Mouse (Mus musculus) liver, embryonic 13.5 days (tissue): ENCODE results near the gene 4930579F01Rik. TPM values are rescaled to one million over a fixed set of nuclear protein-coding genes. Genes with fewer than 3 reads are reported as not detected.

Source experiments
- ATAC-seq: fragments of 200-750 bp; cut with Nextera tagmentation; 2 replicates; pipeline ENCODE4 v1.8.0; 2017; ENCODE audit warnings: low read depth, mild to moderate bottlenecking, moderate number of reproducible peaks, moderate library complexity
- DNase-seq: peaks from one replicate; pipeline ENCODE4 v3.0.0; 2022
- H3K27ac ChIP-seq: fragments of 300-500 bp; sonication (generic); 2 replicates; pipeline ENCODE4 v1.5.1; 2015; ENCODE audit warnings: moderate library complexity, mild to moderate bottlenecking, inconsistent platforms
- H3K27me3 ChIP-seq: fragments of 300-500 bp; sonication (generic); 2 replicates; pipeline ENCODE4 v1.6.1; 2015; ENCODE audit warnings: mild to moderate bottlenecking, inconsistent platforms
- H3K36me3 ChIP-seq: fragments of 300-500 bp; sonication (generic); 2 replicates; pipeline ENCODE4 v1.6.1; 2015; ENCODE audit warnings: mild to moderate bottlenecking, inconsistent platforms
- H3K4me1 ChIP-seq: fragments of 300-500 bp; sonication (generic); replicated peaks from 2 replicates; pipeline ENCODE4 v1.6.1; 2015; ENCODE audit warnings: inconsistent platforms
- H3K4me2 ChIP-seq: fragments of 300-500 bp; sonication (generic); 2 replicates; pipeline ENCODE4 v1.6.1; 2015; ENCODE audit warnings: inconsistent platforms, mild to moderate bottlenecking, moderate library complexity
- H3K4me3 ChIP-seq: fragments of 300-500 bp; sonication (generic); replicated peaks from 2 replicates; pipeline ENCODE4 v1.5.1; 2015; ENCODE audit warnings: mild to moderate bottlenecking, inconsistent platforms
- H3K9ac ChIP-seq: fragments of 300-500 bp; sonication (generic); 2 replicates; pipeline ENCODE4 v1.6.1; 2015; ENCODE audit warnings: mild to moderate bottlenecking, inconsistent platforms
- H3K9me3 ChIP-seq: fragments of 300-500 bp; sonication (generic); replicated peaks from 2 replicates; pipeline ENCODE4 v1.6.1; 2016; ENCODE audit warnings: inconsistent platforms
- WGBS: fragments of 180-500 bp; shearing (Covaris S2); methylation state at CpG from one replicate; pipeline ENCODE4 v1.1.7; 2015; ENCODE audit not compliant: insufficient replicate concordance; 5-methylcytosine and 5-hydroxymethylcytosine counted together
- polyA plus RNA-seq: library from polyadenylated mRNA; unstranded; fragments of >200 nt; fragmentation: Nextera tagmentation; extraction: Ambion mirVana; gene quantifications from 2 replicates; pipeline ENCODE4 v1.2.1, GENCODE M21; 2015

The 4930579F01Rik gene
- polyA plus RNA-seq, 1 experiment from 2014 or later: not detected

GRCm38 (mm10) chr3:138185290-138185689, 8.3 kb downstream of the 4930579F01Rik start:
- no peaks in the 10 kb centered on the region for H3K9me3 ChIP-seq
- no peak overlapping the region for H3K4me3 ChIP-seq
- no peak for DNase-seq
- no peak for ATAC-seq
- no peaks in the 10 kb centered on the region for H3K36me3 ChIP-seq
- H3K4me1 ChIP-seq: no peaks in the 10 kb centered on the region
- H3K27ac ChIP-seq: no peak overlapping the region
- 53% methylated on average over 4 of the region's 4 CpGs for WGBS
- H3K4me2 ChIP-seq: no peak overlapping the region
- H3K27me3 ChIP-seq: no peaks in the 10 kb centered on the region
- H3K9ac ChIP-seq: no peak overlapping the region

GRCm38 (mm10) chr3:138183371-138183770, 10.3 kb downstream of the 4930579F01Rik start:
- Histone ChIP-seq H3K4me3 (no peak overlapping the region), H3K4me1 (no peaks in the 10 kb centered on the region), H3K9ac (no peak overlapping the region), H3K9me3 (no peaks in the 10 kb centered on the region), H3K27me3 (no peaks in the 10 kb centered on the region), H3K27ac (no peak overlapping the region), H3K36me3 (no peaks in the 10 kb centered on the region), H3K4me2 (no peak overlapping the region)
- no peak for DNase-seq
- 75% methylated on average over 7 of the region's 7 CpGs for WGBS
- ATAC-seq: no peak

- no peak for DNase-seq
- WGBS: 52% methylated on average over 2 of the region's 2 CpGs
These were observed 11.6 kb downstream of the 4930579F01Rik start for GRCm38 (mm10) chr3:138182019-138182418.

GRCm38 (mm10) chr3:138175551-138175950, 18.1 kb downstream of the 4930579F01Rik start:
- no peaks in the 10 kb centered on the region for H3K27me3 ChIP-seq
- no peak overlapping the region for H3K4me2 ChIP-seq
- H3K9ac ChIP-seq: no peak overlapping the region
- ATAC-seq: no peak
- no peaks in the 10 kb centered on the region for H3K9me3 ChIP-seq
- 82% methylated on average over 6 of the region's 6 CpGs for WGBS
- no peak for DNase-seq
- no peaks in the 10 kb centered on the region for H3K36me3 ChIP-seq
- no peaks in the 10 kb centered on the region for H3K4me1 ChIP-seq
- no peak overlapping the region for H3K4me3 ChIP-seq
- H3K27ac ChIP-seq: no peak overlapping the region

More at GRCm38 (mm10) chr3:138182019-138182418, 11.6 kb downstream of the 4930579F01Rik start:
- H3K4me1 ChIP-seq: no peaks in the 10 kb centered on the region
- no peaks in the 10 kb centered on the region for H3K9me3 ChIP-seq
- H3K27ac ChIP-seq: no peak overlapping the region
- no peaks in the 10 kb centered on the region for H3K27me3 ChIP-seq
- no peak overlapping the region for H3K4me2 ChIP-seq
- no peak for ATAC-seq
- H3K9ac ChIP-seq: no peak overlapping the region
- H3K4me3 ChIP-seq: no peak overlapping the region
- no peaks in the 10 kb centered on the region for H3K36me3 ChIP-seq

- Histone ChIP-seq H3K27me3 (no peaks in the 10 kb centered on the region), H3K9me3 (no peaks in the 10 kb centered on the region), H3K27ac (no peak overlapping the region), H3K4me3 (no peak overlapping the region), H3K36me3 (no peaks in the 10 kb centered on the region), H3K4me1 (no peaks in the 10 kb centered on the region), H3K9ac (no peak overlapping the region), H3K4me2 (no peak overlapping the region)
- 70% methylated on average over 10 of the region's 10 CpGs for WGBS
- DNase-seq: no peak
- no peak for ATAC-seq
These were observed 20.3 kb downstream of the 4930579F01Rik start for GRCm38 (mm10) chr3:138173291-138173690.

- Histone ChIP-seq H3K27ac (no peak overlapping the region), H3K9me3 (no peaks in the 10 kb centered on the region), H3K4me1 (no peaks in the 10 kb centered on the region), H3K4me2 (no peak overlapping the region), H3K9ac (no peak overlapping the region), H3K27me3 (no peaks in the 10 kb centered on the region), H3K4me3 (no peak overlapping the region), H3K36me3 (no peaks in the 10 kb centered on the region)
- DNase-seq: no peak
- 45% methylated on average over 4 of the region's 4 CpGs for WGBS
- ATAC-seq: no peak
These were observed 31.0 kb downstream of the 4930579F01Rik start for GRCm38 (mm10) chr3:138162553-138163183.

GRCm38 (mm10) chr3:138161623-138162022, 32.0 kb downstream of the 4930579F01Rik start:
- no peaks in the 10 kb centered on the region for H3K9me3 ChIP-seq
- no peak overlapping the region for H3K4me3 ChIP-seq
- H3K4me2 ChIP-seq: no peak overlapping the region
- ATAC-seq: no peak
- no peaks in the 10 kb centered on the region for H3K4me1 ChIP-seq
- H3K27me3 ChIP-seq: no peaks in the 10 kb centered on the region
- no peak for DNase-seq
- peaks cover 2% of the 10 kb centered on the region; the same call in 1 of the 2 replicates for H3K36me3 ChIP-seq
- H3K27ac ChIP-seq: no peak overlapping the region
- no peak overlapping the region for H3K9ac ChIP-seq
- 79% methylated on average over 10 of the region's 10 CpGs for WGBS

GRCm38 (mm10) chr3:138156651-138157050, 37.0 kb downstream of the 4930579F01Rik start:
- 77% methylated on average over 10 of the region's 10 CpGs for WGBS
- H3K9me3 ChIP-seq: no peaks in the 10 kb centered on the region
- ATAC-seq (no peak), DNase-seq (no peak)
- no peak overlapping the region for H3K9ac ChIP-seq
- no peak overlapping the region for H3K27ac ChIP-seq
- H3K27me3 ChIP-seq: no peaks in the 10 kb centered on the region
- H3K36me3 ChIP-seq: peaks cover 29% of the 10 kb centered on the region
- H3K4me3 ChIP-seq: no peak overlapping the region
- no peaks in the 10 kb centered on the region for H3K4me1 ChIP-seq
- no peak overlapping the region for H3K4me2 ChIP-seq

- WGBS: 71% methylated on average over 4 of the region's 4 CpGs
These were observed 38.6 kb downstream of the 4930579F01Rik start for GRCm38 (mm10) chr3:138155062-138155461.

GRCm38 (mm10) chr3:138148811-138149210, 44.8 kb downstream of the 4930579F01Rik start:
- Histone ChIP-seq H3K9ac (no peak overlapping the region), H3K4me3 (no peak overlapping the region), H3K9me3 (no peaks in the 10 kb centered on the region), H3K36me3 (peaks cover 35% of the 10 kb centered on the region), H3K27me3 (no peaks in the 10 kb centered on the region), H3K27ac (no peak overlapping the region), H3K4me1 (no peaks in the 10 kb centered on the region), H3K4me2 (no peak overlapping the region)
- WGBS: 79% methylated on average over 2 of the region's 2 CpGs
- ATAC-seq (no peak), DNase-seq (no peak)

More at GRCm38 (mm10) chr3:138155062-138155461, 38.6 kb downstream of the 4930579F01Rik start:
- no peak for DNase-seq
- Histone ChIP-seq H3K4me3 (no peak overlapping the region), H3K27me3 (no peaks in the 10 kb centered on the region), H3K27ac (no peak overlapping the region), H3K9ac (no peak overlapping the region), H3K4me2 (no peak overlapping the region), H3K9me3 (no peaks in the 10 kb centered on the region), H3K4me1 (no peaks in the 10 kb centered on the region), H3K36me3 (peaks cover 40% of the 10 kb centered on the region)
- ATAC-seq: no peak

GRCm38 (mm10) chr3:138144642-138145171, 48.9 kb downstream of the 4930579F01Rik start, which contains the start of gene Mttp:
Mttp (minus strand) TSS chr3:138144968.
- H3K4me1 ChIP-seq: peaks cover 9% of the 10 kb centered on the region
- H3K27ac ChIP-seq: peak within 1 kb of the TSS; percentile 97
- peak within 1 kb of the TSS; percentile 73 for H3K4me3 ChIP-seq
- WGBS: 3% methylated on average over 8 of the region's 8 CpGs
- ATAC-seq (peak; percentile 32), DNase-seq (peak; percentile 70)
- peaks cover 11% of the 10 kb centered on the region for H3K36me3 ChIP-seq
- H3K9me3 ChIP-seq: no peaks in the 10 kb centered on the region
- peak within 1 kb of the TSS; percentile 85 for H3K9ac ChIP-seq
- H3K27me3 ChIP-seq: no peaks in the 10 kb centered on the region
- peak within 1 kb of the TSS; percentile 83 for H3K4me2 ChIP-seq
